Mouse (Mus musculus): ENCODE results near the gene Prdx1.

GRCm38 (mm10) chr4:116732355-116732754, 47.0 kb downstream of the Prdx1 start:
- TF ChIP-seq CTCF (IDR thresholded peaks at IDR 0.05; ENCODE audit: extremely low read depth, insufficient read depth, insufficient read length, insufficient replicate concordance) (no peak), POLR2A (IDR thresholded peaks at IDR 0.05; ENCODE audit: low read depth, low read length) (no peak)

All from spleen, adult 2 months (tissue).